Mouse (Mus musculus): ENCODE data around the gene Senp3.
A peak's percentile ranks its signal among the peaks of the same experiment; 100 is the strongest.
"Not testable (repeated sequence)": the region's sequence is repeated elsewhere in the genome, so short reads cannot be mapped to it uniquely, and the experiment has no call there.

Senp3 gene

DNA sequence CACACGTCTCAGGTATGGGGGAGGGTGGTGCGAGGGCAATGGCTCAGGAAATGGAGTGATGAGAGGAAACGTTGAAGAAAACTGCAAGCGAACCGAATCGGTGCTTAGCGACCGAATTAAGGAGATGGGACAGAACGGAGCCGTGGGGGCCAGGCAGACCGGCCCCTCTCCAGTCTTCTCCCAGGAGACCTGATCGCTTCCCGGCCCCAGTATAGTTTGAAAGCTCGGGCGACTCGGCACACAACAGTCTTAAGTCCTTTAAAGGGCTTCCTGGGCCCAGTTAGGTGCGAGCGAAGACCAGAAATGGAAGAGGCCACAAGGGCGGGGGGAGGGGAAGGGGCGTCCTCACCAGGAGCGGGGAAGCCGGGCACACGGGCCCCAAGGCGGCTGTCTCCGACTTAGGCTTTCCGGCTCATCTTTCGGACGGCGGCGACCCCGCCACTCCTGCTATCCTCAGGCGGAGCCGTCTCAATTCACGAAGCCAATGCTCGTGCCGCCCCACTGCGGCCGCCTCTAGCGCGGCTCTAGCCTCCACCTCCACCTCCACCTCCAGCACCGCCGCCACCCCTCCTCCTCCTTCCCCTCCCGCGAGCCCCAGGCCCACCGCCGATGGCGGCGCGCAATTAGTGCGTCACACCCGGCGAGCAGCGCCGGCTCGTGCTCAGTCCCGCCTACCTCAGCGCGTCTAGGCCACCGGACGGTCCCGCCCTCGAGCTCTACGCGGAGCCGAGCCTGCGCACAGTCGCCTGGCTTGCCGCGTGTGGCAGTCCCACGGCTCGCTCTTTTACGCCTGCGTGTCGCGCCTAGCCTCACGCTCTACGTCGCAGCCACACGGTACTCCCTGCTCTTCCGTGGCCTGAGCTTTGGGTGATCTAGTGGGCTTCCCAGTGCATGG is at the start of gene Senp3:
Gene Senp3, minus strand, starts transcription at position 771 of the 895 bp plus-strand sequence.
- peak; percentile 94 for DNase-seq (ENCODE audit: low spot score)

DNA sequence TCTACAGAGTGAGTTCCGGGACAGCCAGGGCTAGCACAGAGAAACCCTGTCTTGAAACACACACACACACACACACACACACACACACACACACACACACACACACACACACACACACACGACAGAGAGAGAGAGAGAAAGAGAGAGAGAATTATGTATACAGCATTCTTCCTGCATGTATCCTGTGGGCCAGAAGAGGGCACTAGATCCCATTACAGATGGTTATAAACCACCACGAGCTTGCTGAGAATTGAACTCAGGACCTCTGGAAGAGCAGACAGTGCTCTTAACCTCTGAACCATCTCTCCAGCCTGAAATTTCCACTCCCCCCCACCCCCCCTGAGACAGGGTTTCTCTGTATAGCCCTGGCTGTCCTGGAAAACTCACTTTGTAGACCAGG is 49.5 kb upstream of the Senp3 start:
- DNase-seq (ENCODE audit: low spot score) = not testable (repeated sequence)

DNA sequence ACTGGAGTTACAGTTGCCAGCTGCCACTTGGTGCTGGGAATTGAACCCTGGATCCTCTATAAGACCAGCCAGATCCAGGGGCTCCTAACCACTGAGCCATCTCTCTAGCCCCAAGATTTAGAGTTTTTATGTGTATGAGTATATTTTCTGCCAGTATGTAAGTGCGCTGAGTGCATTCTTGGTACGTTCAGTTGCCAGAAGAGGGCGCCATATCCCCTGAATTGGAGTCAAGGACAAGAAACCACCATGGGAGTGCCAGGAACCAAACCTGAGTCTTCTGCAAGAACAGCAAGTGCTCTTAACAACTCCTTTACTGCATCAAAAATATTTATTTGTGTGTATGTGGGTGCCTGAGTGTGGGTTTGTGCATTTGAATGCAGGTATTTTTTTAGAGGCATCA is 47.2 kb upstream of the Senp3 start:
- peak; percentile 39 for DNase-seq (ENCODE audit: low spot score)

DNA sequence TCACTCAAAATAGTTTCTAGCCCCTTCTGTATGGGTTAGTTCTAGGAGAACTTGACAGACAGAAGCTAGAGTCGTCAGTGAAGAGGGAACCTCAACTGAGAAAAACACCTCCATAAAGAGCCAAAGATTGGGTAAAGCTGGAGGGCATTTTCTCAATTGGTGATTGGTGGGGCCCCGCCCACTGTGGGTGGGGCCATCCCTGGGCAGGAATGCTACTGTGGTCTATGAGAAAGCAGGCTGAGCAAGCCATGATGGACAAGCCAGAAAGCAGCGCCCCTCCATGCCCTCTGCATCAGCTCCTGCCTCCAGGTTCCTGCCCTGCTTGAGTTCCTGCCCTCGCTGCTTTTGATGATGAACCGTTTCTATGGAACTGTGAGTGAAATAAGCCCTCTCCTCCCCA is 44.1 kb upstream of the Senp3 start:
- DNase-seq (ENCODE audit: low spot score) = no peak

DNA sequence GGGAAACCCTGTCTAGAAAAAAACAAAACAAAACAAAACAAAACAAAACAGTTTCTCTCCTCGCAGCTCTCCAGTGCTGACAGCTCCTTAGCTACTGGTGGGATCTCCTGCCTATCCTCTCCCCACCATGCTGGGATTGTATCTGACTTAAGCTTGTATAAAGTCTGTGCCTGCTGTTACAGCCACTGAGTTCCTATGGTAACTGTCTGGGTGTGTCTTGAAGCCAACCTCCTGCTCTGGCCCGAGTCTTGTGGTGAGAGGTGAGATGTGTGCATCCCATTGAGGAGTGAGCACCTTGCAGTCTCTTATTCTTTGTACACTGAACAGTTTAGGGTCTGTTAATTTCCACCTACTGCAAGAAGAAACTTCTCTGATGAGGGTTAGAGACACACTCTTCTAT is 41.2 kb upstream of the Senp3 start:
- no peak for DNase-seq (ENCODE audit: low spot score)

DNA sequence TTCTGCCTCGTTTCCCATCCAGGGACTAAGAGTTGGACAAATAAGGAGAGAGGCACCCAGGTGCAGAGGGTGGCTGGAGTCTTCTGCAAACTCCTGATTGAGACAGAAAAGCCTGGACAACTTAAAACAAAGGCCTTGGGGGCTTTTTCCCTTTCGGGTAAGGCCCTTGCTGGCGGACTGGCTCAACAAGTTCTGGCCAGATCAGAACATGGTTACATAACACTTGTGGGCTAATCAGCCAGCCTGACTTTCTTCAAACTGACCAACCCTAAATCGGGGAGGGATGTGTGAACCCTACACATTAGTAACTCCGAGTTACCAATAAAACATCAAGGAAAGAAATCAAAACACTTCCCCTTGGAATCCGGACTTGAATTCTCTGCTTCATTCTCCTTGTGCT is 39.0 kb upstream of the Senp3 start:
- DNase-seq (ENCODE audit: low spot score) = peak; percentile 22

DNA sequence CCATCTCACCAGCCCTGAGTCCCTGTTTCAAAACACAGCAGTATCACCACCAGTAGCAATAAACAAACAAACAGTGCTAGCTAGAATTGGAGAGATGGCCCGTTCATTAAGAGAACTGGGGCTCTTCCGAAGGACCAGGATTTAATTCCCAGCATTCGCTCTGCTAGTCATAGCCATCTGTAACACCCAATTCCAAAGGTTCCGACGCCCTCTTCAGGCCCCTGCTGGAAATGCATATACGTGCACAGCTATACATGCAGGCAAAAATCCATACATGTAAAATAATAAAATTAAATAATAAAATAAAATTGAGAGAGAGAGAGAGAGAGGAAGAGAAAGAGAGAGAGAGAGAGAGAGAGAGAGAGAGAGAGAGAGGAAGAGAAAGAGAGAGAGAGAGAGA is 37.5 kb upstream of the Senp3 start:
- no peak for DNase-seq (ENCODE audit: low spot score)

DNA sequence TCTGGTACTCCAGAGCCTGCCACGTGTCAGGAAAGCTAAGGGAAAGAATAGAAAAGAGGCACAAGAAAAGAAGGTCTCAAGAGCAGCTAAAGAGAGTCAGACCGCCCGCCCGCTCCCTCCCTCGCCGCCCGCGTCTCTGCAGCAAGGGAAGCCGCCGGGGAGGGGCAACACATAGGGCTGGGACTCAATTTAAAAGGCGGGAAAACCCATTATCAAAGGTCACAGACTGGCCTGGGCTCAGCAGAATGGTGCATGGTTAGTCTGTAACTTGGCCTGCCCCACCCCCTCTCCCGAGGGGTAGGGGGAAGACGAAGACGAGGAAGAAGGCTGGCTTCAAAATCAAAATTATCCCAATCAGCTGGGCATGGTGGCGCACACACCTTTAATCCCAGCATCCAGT is 36.8 kb upstream of the Senp3 start:
- DNase-seq (ENCODE audit: low spot score) = no peak

DNA sequence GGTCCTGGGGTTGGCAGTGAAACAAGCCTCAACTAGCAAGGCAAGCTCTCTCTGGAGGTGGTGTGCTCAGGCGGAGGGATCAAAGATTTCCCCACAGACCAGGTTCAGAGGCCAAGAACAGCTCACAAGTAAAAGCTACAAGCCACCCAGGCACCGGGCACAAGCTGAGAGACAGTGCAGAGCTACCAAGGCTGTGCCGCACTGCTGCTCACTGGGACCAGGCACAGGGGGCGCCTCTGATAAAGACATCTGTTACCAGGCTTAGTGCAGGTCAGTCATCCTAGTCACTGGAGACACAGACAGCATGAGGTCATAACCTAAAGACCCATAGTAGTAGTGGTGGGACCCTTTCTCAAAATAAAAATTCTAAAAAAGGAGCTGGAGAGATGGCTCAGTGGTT is 35.1 kb upstream of the Senp3 start:
- DNase-seq (ENCODE audit: low spot score) = no peak

DNA sequence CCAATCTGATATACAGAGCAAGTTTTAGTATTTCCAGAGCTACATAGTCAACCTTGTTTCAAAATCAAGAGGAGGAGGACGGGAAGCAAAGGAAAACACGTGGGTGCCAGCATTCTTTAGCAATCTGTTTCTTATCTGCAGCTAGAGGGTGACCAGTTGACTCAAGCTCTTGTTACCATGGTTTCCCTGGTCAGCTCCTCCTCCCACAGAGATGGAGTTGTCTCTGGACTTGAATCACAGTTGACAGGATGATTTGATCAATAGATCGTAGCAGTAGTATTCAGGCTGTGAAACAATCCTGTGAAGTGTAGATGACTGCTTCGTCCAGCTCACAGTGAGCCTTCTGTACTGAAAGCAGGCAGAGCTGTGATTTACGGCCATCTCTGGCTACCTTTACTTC is 34.0 kb upstream of the Senp3 start:
- peak; percentile 48 for DNase-seq (ENCODE audit: low spot score)

DNA sequence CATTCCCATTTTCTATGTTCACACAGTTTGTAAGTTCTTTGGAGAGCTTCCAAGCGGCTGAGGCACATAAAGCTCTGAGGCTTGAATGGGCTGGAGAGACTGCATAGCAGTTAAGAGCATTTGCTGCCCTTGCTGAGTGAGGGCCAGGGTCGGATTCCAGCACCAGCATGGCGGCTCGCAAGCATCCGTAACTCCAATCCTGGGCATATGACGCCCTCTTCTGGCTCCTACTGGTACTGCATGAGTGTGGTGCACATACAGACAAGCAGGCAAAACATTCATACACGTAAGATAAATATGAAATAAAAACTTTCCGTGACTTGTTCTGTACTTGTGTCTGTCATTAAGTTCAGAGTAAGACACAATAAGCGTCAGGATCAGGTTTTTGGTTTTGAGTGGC is 33.6 kb upstream of the Senp3 start:
- DNase-seq (ENCODE audit: low spot score) = no peak

DNA sequence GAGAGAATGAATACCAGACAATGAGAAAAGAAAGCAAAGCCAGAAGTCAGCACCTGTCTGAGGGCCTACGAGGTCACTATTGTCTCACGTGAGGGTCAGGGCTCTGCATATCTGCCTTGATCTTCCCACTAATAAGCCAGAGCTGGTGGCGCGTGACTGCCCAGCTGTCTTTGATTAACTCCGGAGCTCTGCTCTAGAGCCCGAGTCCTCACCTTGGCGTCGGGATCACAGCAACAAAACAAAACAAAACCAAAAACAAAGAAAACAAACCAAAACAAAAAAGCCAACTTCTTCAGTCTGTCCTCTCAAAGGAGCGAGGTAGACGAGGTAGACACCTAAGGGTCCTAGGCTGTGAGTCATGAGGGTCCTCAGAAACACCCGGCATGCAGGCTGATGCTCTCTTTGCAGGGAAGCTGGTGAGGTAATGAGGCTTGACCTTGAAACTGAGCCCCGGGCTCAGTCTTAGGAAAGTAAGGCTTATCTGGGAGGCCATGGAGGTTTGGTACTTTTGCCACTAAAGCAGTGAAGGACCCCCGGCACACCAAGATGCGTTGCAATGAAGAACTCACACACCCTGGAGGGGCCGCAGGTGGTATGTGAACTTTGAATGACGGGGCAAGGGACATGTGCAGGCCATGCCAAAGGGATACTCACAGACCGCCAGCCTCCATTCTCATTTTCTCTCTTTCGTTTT is 32.9 kb upstream of the Senp3 start:
- DNase-seq (ENCODE audit: low spot score) = no peak

DNA sequence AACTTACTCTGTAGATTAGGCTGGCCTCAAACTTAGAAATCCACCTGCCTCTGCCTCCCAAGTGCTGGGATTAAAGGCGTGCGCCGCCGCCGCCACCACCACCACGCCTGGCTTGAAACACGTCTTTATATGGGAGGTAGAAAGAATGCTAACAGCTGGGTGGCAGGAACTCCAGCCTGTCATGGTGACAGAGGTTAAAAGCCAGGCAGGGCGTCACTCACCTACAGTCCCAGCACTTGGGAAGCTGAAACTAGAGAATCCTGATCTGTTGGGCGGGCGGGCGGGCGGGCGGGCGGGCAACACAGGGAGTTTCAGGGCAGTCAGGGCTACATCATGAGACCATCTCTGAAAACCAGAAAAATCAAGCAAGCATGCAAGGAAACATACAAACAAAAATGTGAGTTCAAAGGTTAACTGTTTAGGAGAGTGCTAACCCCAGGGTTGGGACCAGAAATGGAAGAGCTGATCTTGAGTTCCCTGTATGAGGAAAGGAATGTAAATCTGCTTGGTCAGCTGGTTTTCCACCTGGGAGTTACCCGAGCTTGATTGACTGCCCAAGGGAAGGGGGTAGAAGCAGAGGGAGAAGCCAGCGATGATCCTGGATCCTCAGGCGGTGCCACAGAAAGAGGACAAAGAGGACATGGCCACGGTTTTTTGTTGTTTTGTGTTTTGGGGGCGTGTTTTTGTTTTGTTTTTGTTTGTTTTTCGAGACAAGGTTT is 31.2 kb upstream of the Senp3 start:
- no peak for DNase-seq (ENCODE audit: low spot score)

DNA sequence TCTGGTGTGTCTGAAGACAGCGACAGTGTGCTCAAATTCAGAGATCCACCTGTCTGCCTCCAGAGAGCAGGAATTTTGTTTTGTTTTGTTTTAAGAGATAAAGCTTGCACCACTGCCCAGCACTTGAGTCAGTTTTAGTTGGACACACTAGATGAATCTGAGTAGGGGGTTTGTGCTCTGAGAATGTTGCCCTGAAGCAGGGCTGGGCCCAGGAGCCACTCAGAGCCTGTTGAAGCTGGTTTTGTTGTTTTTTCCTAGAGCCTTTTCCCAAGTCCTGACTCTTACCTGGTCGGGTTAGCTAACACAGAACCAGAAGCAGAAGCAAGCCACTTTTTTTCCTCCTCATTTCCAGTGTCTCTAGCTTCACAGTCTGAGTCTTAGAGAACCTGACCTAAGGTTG is 29.2 kb upstream of the Senp3 start:
- no peak for DNase-seq (ENCODE audit: low spot score)

DNA sequence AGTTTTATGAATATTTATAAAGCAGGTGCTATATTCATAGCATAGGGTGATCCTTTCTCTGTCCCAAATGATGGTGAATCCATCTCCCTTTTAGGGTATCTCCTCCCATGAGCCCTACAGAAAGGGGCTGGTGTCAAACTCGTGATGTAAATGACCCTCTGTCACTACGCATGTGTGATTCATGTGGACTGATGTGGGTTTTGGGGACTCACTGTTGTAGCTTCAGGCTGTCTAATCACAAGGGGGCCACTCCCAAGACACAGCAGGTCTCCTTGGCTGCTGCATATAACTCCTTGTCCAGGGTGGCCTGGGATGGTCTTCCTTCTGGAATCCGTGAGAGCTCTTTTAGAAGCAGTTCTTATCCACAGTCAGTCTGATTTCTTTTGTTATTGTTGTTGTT is 28.6 kb upstream of the Senp3 start:
- no peak for DNase-seq (ENCODE audit: low spot score)

DNA sequence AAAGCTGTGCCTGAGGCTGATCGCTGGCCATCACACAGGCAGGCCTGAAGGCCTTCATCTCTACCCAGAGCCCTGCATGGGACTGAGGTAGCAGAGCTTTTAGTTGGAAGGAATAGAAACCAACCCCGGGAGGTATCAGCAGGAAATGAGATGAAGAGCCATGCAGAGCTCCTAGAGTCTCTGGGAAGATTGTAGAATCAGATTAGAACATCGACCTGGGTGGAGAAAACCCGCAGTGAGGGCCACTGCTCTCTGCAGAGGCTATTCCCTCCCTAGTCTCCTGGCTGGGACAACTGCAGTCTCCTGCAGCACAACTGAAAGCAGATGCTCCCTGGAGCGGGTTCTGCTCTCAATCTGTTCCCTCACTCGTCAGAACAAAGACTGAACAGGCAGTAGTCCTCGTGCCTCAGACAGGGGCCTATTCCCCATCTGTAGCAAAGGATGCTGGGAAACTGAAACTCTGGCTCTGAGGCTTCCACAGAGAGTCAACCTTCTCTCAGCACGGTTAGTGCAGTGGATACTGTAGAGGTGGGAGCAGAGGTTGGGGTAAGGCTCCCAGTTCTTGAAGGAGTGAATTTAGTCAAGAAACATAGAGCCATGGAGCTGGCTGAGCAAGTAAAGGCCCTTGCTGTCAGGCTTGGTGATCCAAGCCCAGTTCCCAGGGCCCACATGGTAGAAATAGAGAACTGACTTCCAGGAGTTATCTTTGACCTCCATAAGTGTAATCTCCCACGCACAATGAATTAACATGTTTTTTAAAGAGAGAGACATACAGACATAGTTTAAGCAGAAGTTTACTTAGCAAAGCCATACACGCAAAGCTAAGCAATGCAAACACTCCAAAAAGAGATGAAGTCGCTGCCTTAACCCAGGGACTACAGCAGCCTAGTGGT is 27.9 kb upstream of the Senp3 start:
- DNase-seq (ENCODE audit: low spot score) = no peak

DNA sequence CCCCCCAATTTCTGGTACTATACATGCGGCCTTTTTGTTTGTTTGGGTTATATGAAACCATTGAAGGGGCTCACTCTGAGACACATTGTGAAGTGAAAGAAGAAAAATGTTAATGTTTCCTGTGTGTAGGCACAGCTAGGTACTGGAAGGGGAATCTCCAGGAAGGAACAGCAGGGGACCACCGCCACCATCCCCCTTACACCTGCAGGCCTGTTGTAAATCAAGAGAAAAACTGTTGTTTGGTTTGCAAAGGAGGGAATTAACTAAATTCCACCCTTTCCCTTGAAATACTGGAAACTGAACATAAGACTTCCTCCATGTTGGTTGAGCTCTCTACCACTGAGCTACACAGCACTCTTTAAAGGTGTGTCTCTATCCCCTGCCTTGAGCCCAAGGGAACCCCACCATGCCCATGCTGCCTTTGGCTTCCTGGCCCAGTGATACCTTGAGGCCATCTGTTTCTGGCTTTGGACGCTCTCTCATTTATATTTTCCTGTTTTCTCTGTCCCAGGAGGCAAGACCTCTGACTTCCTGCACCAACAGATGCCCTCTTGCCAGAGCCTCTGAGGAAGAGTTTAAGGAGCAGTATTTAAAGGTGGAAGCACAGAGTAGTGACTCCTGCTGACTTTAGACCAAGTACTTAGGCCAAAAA is 26.9 kb upstream of the Senp3 start:
- DNase-seq (ENCODE audit: low spot score) = no peak

DNA sequence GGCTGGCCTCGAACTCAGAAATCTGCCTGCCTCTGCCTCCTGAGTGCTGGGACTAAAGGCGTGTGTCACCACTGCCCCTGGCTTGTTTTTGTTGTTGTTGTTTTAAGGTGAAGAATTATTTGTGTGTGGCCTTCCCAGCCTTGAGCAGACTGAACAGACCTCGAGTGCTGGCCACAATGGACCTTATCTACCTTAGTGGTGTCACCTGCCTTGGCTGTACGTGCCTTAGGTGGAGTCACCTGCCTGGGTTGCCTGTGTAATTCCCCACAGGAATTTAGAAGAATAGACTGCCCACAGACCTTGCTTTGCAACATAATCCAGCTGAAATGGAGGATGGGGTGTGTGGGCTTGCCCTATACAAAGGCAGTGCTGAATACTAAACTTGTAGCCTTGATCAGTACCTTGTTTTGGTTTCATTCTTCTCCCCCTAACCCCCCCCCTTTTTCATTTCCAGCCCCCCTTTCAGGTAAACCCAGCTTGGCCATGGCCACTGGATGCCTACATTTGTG is 26.0 kb upstream of the Senp3 start:
- DNase-seq (ENCODE audit: low spot score) = no peak

DNA sequence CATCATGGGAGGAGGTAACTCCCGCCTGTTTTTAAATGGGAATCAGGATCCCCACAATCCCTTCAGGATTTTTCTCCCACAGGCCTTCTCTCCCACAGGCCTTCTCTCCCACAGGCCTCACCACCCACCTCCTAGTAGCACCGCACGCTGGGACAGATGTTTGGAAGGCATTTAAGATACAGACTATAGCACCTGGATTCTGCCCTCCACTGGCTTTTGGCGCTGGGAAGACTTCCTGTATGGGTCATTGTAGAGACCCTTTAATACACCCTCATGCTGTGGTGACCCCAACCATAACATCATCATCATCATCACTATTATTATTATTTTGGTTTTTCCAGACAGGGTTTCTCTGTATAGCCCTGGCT is 25.6 kb upstream of the Senp3 start:
- DNase-seq (ENCODE audit: low spot score) = no peak

DNA sequence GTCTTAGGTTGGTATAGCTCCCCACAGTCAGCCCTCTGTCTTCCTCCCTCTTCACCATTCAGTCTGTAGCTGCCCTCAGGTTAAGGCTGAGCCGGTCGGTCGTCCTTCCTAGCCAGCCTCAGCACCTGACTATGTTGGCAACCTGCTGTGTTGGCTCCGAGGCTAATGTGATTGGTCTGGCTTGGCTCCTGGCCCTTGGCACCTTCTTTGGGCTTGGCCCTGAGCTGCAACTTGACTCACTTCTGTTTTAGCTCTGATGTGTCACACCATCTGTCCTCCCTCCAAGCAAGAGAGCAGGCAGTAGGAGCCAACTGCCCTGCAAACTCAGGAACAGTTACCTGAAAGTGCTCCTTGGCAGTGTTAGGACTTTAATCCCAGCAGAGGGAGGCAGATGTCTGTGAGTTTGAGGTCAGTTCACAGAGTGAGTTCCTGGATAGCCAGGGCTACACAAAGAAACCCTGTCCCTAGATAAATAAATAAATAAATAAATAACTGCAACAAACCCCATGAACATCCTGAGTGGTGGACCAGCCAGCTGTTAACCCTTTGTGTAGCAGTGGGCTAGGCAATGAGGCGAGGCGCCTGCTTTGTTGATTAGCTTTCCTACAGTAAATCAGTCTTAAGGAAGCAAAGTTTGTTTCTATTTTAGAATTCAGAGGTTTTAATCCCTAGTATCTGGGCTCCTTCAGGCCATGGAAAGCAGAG is 25.0 kb upstream of the Senp3 start:
- peak; percentile 76 for DNase-seq (ENCODE audit: low spot score)

DNA sequence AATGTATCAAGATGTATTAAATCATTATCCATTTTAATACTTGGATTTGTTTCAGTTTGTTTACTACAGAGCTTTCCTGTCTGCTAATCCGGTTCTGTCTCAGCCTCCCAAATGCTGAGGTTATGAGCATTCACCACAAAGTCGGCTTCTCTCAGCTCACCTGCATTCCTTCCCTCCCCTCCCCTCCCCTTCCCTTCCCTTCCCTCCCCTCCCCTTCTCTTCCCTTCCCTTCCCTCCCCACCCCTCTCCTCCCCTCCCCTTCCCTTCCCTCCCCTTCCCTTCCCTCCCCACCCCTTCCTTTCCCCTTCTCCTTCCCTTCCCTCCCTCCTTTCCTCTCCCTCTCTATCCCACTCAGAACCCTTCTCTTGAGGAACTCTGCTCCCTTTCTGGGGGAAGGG is 22.7 kb upstream of the Senp3 start:
- DNase-seq (ENCODE audit: low spot score) = no peak
